Mouse (Mus musculus): ENCODE results near the gene Pla2g3. TPM values are rescaled to one million over a fixed set of nuclear protein-coding genes. Genes with fewer than 3 reads are reported as not detected.

Gene Pla2g3
- total and polyA plus RNA-seq, 3 experiments = not detected

DNA sequence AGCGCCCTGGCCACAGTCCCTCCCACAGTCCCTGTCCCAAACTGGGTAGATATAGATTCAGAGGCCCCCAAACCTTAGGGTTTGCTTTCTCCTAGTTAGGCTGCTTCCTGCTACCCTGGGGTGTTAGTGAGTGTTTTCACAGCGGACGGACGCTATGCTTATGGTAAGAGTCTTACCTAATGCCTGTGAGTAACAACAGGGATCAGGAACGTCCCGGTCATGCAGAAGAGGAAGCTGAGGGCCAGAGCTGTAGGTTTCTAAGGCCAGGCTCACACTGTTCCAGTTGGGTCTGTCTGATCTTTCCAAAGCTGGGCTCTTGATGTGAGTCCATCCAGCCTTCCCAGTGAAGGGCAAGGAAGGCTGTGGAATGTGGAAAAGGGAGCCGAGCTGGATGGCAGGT lies 1.7 kb upstream of the Pla2g3 start:
- H3K79me2 ChIP-seq (replicated peaks; ENCODE audit: control insufficient read depth, extremely low read depth, insufficient read depth, poor library complexity, severe bottlenecking) = no peaks in the 10 kb centered on the region
- H3K36me3 ChIP-seq (replicated peaks in 1 of 2; ENCODE audit: control insufficient read depth in 1 of 2, insufficient read depth in 1 of 2, low read length in 1 of 2) = no peaks in the 10 kb centered on the region
- H3K4me1 ChIP-seq (ENCODE audit: control insufficient read depth in 1 of 2, insufficient read depth in 2 of 2) = peaks cover 0 to 4% of the 10 kb centered on the region in 2 experiments; a peak in 2 of 4 replicates
- no peak overlapping the region for H3K9ac ChIP-seq (ENCODE audit: insufficient read depth, low read depth)
- in situ Hi-C loops (cut with MboI; ENCODE audit: low pct_ligation_motif_present, low pct_unique_long_range_greater_than_20kb, low sequenced_read_pairs) (no loop called here), dilution Hi-C loops (cut with MboI; ENCODE audit: extremely low pct_ligation_motif_present, extremely low pct_unique_long_range_greater_than_20kb, low sequenced_read_pairs) (no loop called here)
- H3K4me3 ChIP-seq (replicated peaks in 1 of 3; ENCODE audit: low read depth in 2 of 3, low read length in 2 of 3, poor library complexity in 1 of 3) = no peak overlapping the region
- no peak overlapping the region for H3K4me2 ChIP-seq (ENCODE audit: insufficient read depth, low read depth, poor library complexity, severe bottlenecking)
- peaks cover 62% of the 10 kb centered on the region for H3K27me3 ChIP-seq (replicated peaks)
- no peak overlapping the region for H3K27ac ChIP-seq (ENCODE audit: insufficient read depth, low read depth)
- TF ChIP-seq BHLHE40 (IDR thresholded peaks at IDR 0.05; ENCODE audit: low read depth, low read length) = no peak
- no peak for TF ChIP-seq MAFK (IDR thresholded peaks at IDR 0.05; ENCODE audit: insufficient replicate concordance, low read length)
- TF ChIP-seq RCOR1 (conservative IDR thresholded peaks at IDR 0.05; ENCODE audit: low read depth, low read length) = no peak
- no peak for TF ChIP-seq SIN3A (IDR thresholded peaks at IDR 0.05; ENCODE audit: low read length)
- no peak for TF ChIP-seq MAX (IDR thresholded peaks at IDR 0.05; ENCODE audit: low read length)
- TF ChIP-seq MEF2A (IDR thresholded peaks at IDR 0.05; ENCODE audit: borderline replicate concordance, low read depth, low read length) = no peak
- TF ChIP-seq MYC (IDR thresholded peaks at IDR 0.05; ENCODE audit: low read depth, low read length) = no peak
- TF ChIP-seq GABPA (IDR thresholded peaks at IDR 0.05; ENCODE audit: insufficient replicate concordance, low read depth, low read length) = no peak
- no peaks in the 10 kb centered on the region for H3K9me3 ChIP-seq (replicated peaks; ENCODE audit: low read length)
- DNase-seq (ENCODE audit: extremely low read depth) = no peak

DNA sequence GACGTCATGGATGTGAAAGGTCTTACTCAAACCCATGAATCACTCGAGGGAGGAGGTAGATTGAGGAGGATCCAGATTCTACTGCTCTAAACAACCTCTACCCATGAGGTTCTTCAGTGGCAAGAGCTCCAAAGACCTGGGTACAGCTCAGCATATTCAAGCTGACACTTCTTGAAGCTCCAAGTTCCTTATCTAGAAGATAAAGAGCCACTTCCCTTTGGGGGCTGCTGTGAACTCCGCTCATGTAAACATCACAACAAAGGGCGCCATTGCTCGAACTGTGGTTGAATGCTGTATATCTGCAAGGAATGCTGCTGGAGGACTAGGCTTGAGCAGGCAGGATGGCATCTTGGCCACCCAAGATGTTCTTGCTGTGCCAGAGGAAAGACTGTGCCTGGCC lies 952 bp downstream of the Pla2g3 start:
- Histone ChIP-seq H3K27me3 (replicated peaks) (peaks cover 59% of the 10 kb centered on the region), H3K79me2 (replicated peaks; ENCODE audit: control insufficient read depth, extremely low read depth, insufficient read depth, poor library complexity, severe bottlenecking) (no peaks in the 10 kb centered on the region), H3K4me1 (ENCODE audit: control insufficient read depth in 1 of 2, insufficient read depth in 2 of 2) (peaks cover 0 to 4% of the 10 kb centered on the region in 2 experiments; a peak in 2 of 4 replicates), H3K4me2 (ENCODE audit: insufficient read depth, low read depth, poor library complexity, severe bottlenecking) (no peak overlapping the region), H3K27ac (ENCODE audit: insufficient read depth, low read depth) (no peak overlapping the region), H3K9ac (ENCODE audit: insufficient read depth, low read depth) (no peak overlapping the region), H3K4me3 (replicated peaks in 1 of 3; ENCODE audit: low read depth in 2 of 3, low read length in 2 of 3, poor library complexity in 1 of 3) (no peak overlapping the region), H3K36me3 (replicated peaks in 1 of 2; ENCODE audit: control insufficient read depth in 1 of 2, insufficient read depth in 1 of 2, low read length in 1 of 2) (no peaks in the 10 kb centered on the region), H3K9me3 (replicated peaks; ENCODE audit: low read length) (no peaks in the 10 kb centered on the region)
- dilution Hi-C loops (cut with MboI; ENCODE audit: extremely low pct_ligation_motif_present, extremely low pct_unique_long_range_greater_than_20kb, low sequenced_read_pairs) = no loop called here
- TF ChIP-seq MAFK (IDR thresholded peaks at IDR 0.05; ENCODE audit: insufficient replicate concordance, low read length) = no peak
- no peak for TF ChIP-seq RCOR1 (conservative IDR thresholded peaks at IDR 0.05; ENCODE audit: low read depth, low read length)
- TF ChIP-seq UBTF (IDR thresholded peaks at IDR 0.05; ENCODE audit: low read depth, low read length) = no peak
- no peak for TF ChIP-seq E2F4 (IDR thresholded peaks at IDR 0.05; ENCODE audit: insufficient replicate concordance, low read depth, low read length)
- TF ChIP-seq CHD1 (IDR thresholded peaks at IDR 0.05; ENCODE audit: low read depth, low read length) = no peak
- TF ChIP-seq CTCF (conservative IDR thresholded peaks at IDR 0.05 in 1 of 2, IDR thresholded peaks at IDR 0.05 in 1 of 2; ENCODE audit: low read depth in 2 of 2, low read length in 2 of 2) = no peak
- no peak for TF ChIP-seq GABPA (IDR thresholded peaks at IDR 0.05; ENCODE audit: insufficient replicate concordance, low read depth, low read length)
- TF ChIP-seq NRF1 (IDR thresholded peaks at IDR 0.05; ENCODE audit: low read depth, low read length) = no peak
- TF ChIP-seq HCFC1 (IDR thresholded peaks at IDR 0.05; ENCODE audit: low read depth, low read length) = no peak
- no peak for TF ChIP-seq ELF1 (IDR thresholded peaks at IDR 0.05; ENCODE audit: low read depth, low read length)
- DNase-seq (ENCODE audit: extremely low read depth) = no peak
- in situ Hi-C loops (cut with MboI; ENCODE audit: low pct_ligation_motif_present, low pct_unique_long_range_greater_than_20kb, low sequenced_read_pairs) = no loop called here
